Mouse (Mus musculus): Measurements from ENCODE around the gene Gm7347.
"Not testable (repeated sequence)": the region's sequence is repeated elsewhere in the genome, so short reads cannot be mapped to it uniquely, and the experiment has no call there.

Gene Gm7347

GRCm38 (mm10) chr5:26058481-26058880 is at the start of gene Gm7347:
Gene Gm7347, minus strand, starts transcription at chr5:26058581.
- DNase-seq (ENCODE audit: low spot score in 2 of 2), result not testable (repeated sequence)

DNA sequence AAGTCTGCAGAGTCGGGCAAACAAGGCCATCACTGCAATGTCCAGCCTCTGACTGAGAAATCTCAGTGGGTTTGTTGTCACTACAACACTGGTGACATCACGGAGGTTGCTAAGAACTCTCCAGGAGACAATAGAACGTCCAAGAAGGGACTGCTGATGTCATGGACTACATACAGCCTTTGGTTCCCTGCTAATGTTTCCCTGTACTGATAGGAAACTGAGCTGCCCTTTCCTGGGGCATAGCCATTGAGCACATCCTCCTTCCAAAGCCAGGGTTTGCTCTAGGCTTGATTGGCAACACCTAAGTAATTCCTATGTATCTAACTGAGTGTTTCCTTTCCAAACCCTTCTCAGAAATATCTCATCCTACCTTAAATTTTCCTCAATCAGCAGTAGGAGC is 46.9 kb upstream of the Gm7347 start, which contains the start of gene 5031410I06Rik:
Gene 5031410I06Rik, minus strand, starts transcription at position 101 of the 400 bp plus-strand sequence.
- not testable (repeated sequence) for DNase-seq (ENCODE audit: low spot score in 2 of 2)

DNA sequence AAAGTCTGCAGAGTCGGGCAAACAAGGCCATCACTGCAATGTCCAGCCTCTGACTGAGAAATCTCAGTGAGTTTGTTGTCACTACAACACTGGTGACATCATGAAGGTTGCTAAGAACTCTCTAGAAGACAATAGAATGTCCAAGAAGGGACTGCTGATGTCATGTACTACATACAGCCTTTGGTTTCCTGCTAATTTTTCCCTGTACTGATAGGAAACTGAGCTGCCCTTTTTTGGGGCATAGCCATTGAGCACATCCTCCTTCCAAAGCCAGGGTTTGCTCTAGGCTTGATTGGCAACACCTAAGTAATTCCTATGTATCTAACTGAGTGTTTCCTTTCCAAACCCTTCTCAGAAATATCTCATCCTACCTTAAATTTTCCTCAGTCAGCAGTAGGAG is 30.8 kb upstream of the Gm7347 start, which contains the start of gene Gm10471:
Gene Gm10471, minus strand, starts transcription at position 101 of the 400 bp plus-strand sequence.
- not testable (repeated sequence) for DNase-seq (ENCODE audit: low spot score in 2 of 2)

DNA sequence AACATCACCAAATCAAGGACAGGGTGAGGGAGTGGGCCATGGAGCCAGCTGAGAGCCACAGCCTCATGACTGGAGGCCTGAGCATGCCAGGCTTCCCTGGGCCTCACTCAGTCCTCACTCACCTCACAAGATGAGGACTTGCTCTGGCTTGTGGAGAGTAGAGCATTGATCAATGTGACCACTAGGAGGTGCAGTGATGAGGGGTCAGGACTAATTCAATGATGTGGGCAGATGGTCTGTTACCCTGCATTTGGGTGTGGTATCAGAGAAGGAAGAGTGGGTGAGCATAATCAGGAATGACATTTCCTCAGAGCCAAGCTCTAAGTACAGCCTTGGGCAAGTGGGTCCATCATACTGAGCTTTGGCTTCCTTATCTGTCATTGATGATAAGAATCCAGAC is 20.6 kb upstream of the Gm7347 start:
- DNase-seq (ENCODE audit: low spot score in 2 of 2), result not testable (repeated sequence)

GRCm38 (mm10) chr5:26070716-26071115 is 12.3 kb upstream of the Gm7347 start:
- DNase-seq (ENCODE audit: low spot score in 2 of 2), result no peak

DNA sequence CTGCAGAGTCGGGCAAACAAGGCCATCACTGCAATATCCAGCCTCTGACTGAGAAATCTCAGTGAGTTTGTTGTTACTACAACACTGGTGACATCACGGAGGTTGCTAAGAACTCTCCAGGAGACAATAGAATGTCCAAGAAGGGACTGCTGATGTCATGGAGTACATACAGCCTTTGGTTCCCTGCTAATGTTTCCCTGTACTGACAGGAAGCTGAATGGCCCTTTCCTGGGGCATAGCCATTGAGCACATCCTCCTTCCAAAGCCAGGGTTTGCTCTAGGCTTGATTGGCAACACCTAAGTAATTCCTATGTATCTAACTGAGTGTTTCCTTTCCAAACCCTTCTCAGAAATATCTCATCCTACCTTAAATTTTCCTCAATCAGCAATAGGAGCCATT is 18.9 kb downstream of the Gm7347 start, which contains the start of gene Speer4a:
Gene Speer4a, minus strand, starts transcription at position 101 of the 400 bp plus-strand sequence.
- DNase-seq (ENCODE audit: low spot score in 2 of 2), result not testable (repeated sequence)

- DNase-seq (ENCODE audit: low spot score in 2 of 2), result not testable (repeated sequence)
Observed at GRCm38 (mm10) chr5:26022816-26023215, 35.6 kb downstream of the Gm7347 start, which contains the start of gene Gm5862. Gene Gm5862, minus strand, starts transcription at chr5:26022916.

- DNase-seq (ENCODE audit: low spot score in 2 of 2), result not testable (repeated sequence)
Observed at GRCm38 (mm10) chr5:26007697-26008096, 50.7 kb downstream of the Gm7347 start.

DNA sequence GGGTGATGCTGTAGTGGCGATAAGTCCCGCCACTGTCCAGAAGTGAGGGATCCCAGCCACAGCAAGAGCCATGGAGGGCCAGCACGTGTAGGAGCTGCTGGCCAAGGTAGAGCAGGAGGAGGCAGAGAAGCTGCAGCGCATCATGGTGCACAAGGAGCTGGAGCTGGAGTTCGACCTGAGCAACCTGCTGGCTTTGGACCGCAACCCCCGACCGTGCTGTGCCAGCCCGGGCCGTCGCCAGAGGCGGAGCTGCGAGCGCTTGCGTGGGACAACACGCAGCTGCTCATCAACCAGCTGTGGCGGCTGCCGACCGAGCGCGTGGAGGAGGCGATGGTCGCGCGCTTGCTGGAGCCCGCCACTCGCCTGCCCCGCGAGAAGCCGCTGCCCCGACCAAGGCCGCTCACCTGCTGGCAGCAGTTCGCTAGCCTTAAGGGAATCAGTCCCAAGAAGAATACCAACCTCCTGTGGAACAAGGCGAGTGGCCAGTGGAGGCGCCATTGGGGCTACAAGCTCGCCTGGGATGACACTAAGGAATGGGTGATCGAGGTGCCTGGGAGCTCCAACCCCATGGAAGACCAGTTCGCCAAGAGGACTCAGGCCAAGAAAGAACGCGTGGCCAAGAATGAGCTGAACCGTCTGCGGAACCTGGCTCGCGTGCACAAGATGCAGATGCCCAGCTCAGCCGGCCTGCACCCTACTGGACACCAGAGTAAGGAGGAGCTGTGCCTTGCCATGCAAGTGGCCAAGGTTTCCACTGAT is 51.3 kb downstream of the Gm7347 start:
- DNase-seq (ENCODE audit: low spot score in 2 of 2), result not testable (repeated sequence)

DNA sequence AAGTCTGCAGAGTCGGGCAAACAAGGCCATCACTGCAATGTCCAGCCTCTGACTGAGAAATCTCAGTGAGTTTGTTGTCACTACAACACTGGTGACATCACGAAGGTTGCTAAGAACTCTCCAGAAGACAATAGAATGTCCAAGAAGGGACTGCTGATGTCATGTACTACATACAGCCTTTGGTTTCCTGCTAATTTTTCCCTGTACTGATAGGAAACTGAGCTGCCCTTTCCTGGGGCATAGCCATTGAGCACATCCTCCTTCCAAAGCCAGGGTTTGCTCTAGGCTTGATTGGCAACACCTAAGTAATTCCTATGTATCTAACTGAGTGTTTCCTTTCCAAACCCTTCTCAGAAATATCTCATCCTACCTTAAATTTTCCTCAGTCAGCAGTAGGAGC is 53.7 kb downstream of the Gm7347 start, which contains the start of gene Gm1979:
Gene Gm1979, minus strand, starts transcription at position 101 of the 400 bp plus-strand sequence.
- not testable (repeated sequence) for DNase-seq (ENCODE audit: low spot score in 2 of 2)
